Mouse (Mus musculus) cerebellum, adult 2 months (tissue): Measurements from ENCODE around the gene Yjefn3.

Experiments used
- CTCF ChIP-seq: fragments of 200-500 bp; IDR thresholded peaks from 2 replicates; pipeline ENCODE4 v1.5.1; 2011; ENCODE audit warnings: low read depth, mild to moderate bottlenecking, control low read depth, low read length, moderate library complexity, borderline replicate concordance; ENCODE audit not compliant: insufficient read depth
- POLR2A ChIP-seq: fragments of 200-500 bp; IDR thresholded peaks from 2 replicates; pipeline ENCODE4 v1.6.1; 2011; ENCODE audit warnings: low read length, control low read depth, borderline replicate concordance; ENCODE audit not compliant: insufficient read depth

DNA sequence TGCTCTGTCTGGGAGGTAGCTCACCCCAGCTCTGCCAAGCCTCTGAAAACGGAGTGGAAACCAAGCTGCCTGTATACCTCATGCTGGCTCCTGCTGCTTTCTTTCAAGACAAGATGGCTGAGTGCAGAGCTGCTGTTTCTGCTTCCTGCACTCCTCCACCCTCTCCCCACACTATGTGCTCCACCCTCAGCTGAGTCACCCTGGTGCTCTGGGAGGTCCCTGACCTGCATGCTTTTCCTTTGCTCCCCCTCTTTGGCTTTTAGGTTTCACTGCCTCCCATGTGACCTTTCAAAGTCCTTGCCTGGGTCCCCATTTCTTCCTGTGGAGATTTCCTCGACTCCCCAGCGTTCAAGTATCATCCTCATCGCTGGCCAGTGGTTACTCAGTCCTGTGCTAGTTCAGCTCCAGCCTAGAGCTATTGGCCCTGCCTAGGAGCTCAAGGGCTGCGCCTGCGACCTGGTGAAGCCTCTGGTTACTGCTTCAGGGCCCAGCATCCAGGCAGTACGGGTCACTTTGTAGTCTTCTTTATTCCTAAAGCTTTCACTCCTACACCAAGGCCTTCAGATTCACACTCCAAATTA is 51.5 kb downstream of the Yjefn3 start:
- TF ChIP-seq POLR2A: no peak
- TF ChIP-seq CTCF: no peak
